Mouse (Mus musculus): ENCODE measurements around the gene Sulf2. TPM values are rescaled to one million over a fixed set of nuclear protein-coding genes. Genes with fewer than 3 reads are reported as not detected.

Gene Sulf2
- polyA plus RNA-seq, 1 experiment from 2014 or later: 37.6 TPM

GRCm38 (mm10) chr2:166116704-166117103, 38.8 kb downstream of the Sulf2 start:
- 96% methylated on average over 16 of the region's 16 CpGs for WGBS
- no peaks in the 10 kb centered on the region for H3K9me3 ChIP-seq (ENCODE audit: control insufficient read depth, low read length)
- H3K4me1 ChIP-seq (replicated peaks; ENCODE audit: control insufficient read depth, insufficient read depth, low read length): no peaks in the 10 kb centered on the region
- H3K9ac ChIP-seq (replicated peaks; ENCODE audit: low read depth, low read length): no peak overlapping the region
- ATAC-seq: no peak
- no peak overlapping the region for H3K4me3 ChIP-seq (replicated peaks; ENCODE audit: low read length)
- no peaks in the 10 kb centered on the region for H3K27me3 ChIP-seq (replicated peaks; ENCODE audit: control insufficient read depth, insufficient read depth, low read length)
- no peak overlapping the region for H3K4me2 ChIP-seq (ENCODE audit: low read length)
- H3K36me3 ChIP-seq (ENCODE audit: control insufficient read depth, insufficient read depth): no peaks in the 10 kb centered on the region; the same call in 1 of the 2 replicates
- no peak overlapping the region for H3K27ac ChIP-seq (ENCODE audit: low read length)

DNA sequence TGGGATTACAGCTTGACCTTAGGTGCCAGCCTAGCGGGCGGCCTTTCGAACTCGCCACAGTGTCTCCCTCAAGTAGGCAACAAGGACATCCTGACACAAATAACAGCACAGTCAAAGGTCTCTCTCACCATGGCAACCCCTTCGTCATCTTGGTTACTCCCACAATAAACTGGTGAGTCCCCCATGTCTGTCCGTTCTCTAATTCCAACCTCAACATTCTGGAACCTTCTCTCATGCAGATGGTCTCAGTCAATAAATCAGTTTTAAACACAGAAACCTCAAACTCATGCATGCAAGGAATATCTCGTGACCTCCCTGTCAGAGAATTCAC, 39.2 kb downstream of the Sulf2 start:
- ATAC-seq: no peak
- Histone ChIP-seq H3K27me3 (replicated peaks; ENCODE audit: control insufficient read depth, insufficient read depth, low read length) (no peaks in the 10 kb centered on the region), H3K27ac (ENCODE audit: low read length) (no peak overlapping the region), H3K9ac (replicated peaks; ENCODE audit: low read depth, low read length) (no peak overlapping the region), H3K4me3 (replicated peaks; ENCODE audit: low read length) (no peak overlapping the region), H3K9me3 (ENCODE audit: control insufficient read depth, low read length) (no peaks in the 10 kb centered on the region), H3K4me1 (replicated peaks; ENCODE audit: control insufficient read depth, insufficient read depth, low read length) (no peaks in the 10 kb centered on the region), H3K36me3 (ENCODE audit: control insufficient read depth, insufficient read depth) (no peaks in the 10 kb centered on the region; the same call in 1 of the 2 replicates), H3K4me2 (ENCODE audit: low read length) (no peak overlapping the region)
- WGBS: 86% methylated on average over 7 of the region's 7 CpGs

GRCm38 (mm10) chr2:166115571-166116277, 39.7 kb downstream of the Sulf2 start:
- H3K4me1 ChIP-seq (replicated peaks; ENCODE audit: control insufficient read depth, insufficient read depth, low read length): no peaks in the 10 kb centered on the region
- ATAC-seq: no peak
- H3K9me3 ChIP-seq (ENCODE audit: control insufficient read depth, low read length): no peaks in the 10 kb centered on the region
- 85% methylated on average over 15 of the region's 15 CpGs for WGBS
- no peaks in the 10 kb centered on the region for H3K27me3 ChIP-seq (replicated peaks; ENCODE audit: control insufficient read depth, insufficient read depth, low read length)
- no peak overlapping the region for H3K27ac ChIP-seq (ENCODE audit: low read length)
- H3K4me3 ChIP-seq (replicated peaks; ENCODE audit: low read length): no peak overlapping the region
- no peaks in the 10 kb centered on the region; the same call in 1 of the 2 replicates for H3K36me3 ChIP-seq (ENCODE audit: control insufficient read depth, insufficient read depth)
- H3K9ac ChIP-seq (replicated peaks; ENCODE audit: low read depth, low read length): no peak overlapping the region
- no peak overlapping the region for H3K4me2 ChIP-seq (ENCODE audit: low read length)

GRCm38 (mm10) chr2:166112986-166113385, 42.5 kb downstream of the Sulf2 start:
- Histone ChIP-seq H3K36me3 (ENCODE audit: control insufficient read depth, insufficient read depth) (no peaks in the 10 kb centered on the region; the same call in 1 of the 2 replicates), H3K27me3 (replicated peaks; ENCODE audit: control insufficient read depth, insufficient read depth, low read length) (no peaks in the 10 kb centered on the region), H3K9me3 (ENCODE audit: control insufficient read depth, low read length) (no peaks in the 10 kb centered on the region), H3K4me2 (ENCODE audit: low read length) (no peak overlapping the region), H3K4me3 (replicated peaks; ENCODE audit: low read length) (no peak overlapping the region), H3K27ac (ENCODE audit: low read length) (no peak overlapping the region), H3K4me1 (replicated peaks; ENCODE audit: control insufficient read depth, insufficient read depth, low read length) (peaks cover 7% of the 10 kb centered on the region; the same call in 1 of the 2 replicates), H3K9ac (replicated peaks; ENCODE audit: low read depth, low read length) (no peak overlapping the region)
- ATAC-seq: no peak
- 95% methylated on average over 11 of the region's 11 CpGs for WGBS

- no peak overlapping the region for H3K4me3 ChIP-seq (replicated peaks; ENCODE audit: low read length)
- no peak overlapping the region for H3K9ac ChIP-seq (replicated peaks; ENCODE audit: low read depth, low read length)
- H3K36me3 ChIP-seq (ENCODE audit: control insufficient read depth, insufficient read depth): no peaks in the 10 kb centered on the region; the same call in 1 of the 2 replicates
- WGBS: 45% methylated on average over 10 of the region's 10 CpGs
- ATAC-seq: no peak
- H3K4me2 ChIP-seq (ENCODE audit: low read length): no peak overlapping the region
- H3K9me3 ChIP-seq (ENCODE audit: control insufficient read depth, low read length): no peaks in the 10 kb centered on the region
- peaks cover 15% of the 10 kb centered on the region; the same call in 1 of the 2 replicates for H3K4me1 ChIP-seq (replicated peaks; ENCODE audit: control insufficient read depth, insufficient read depth, low read length)
- H3K27me3 ChIP-seq (replicated peaks; ENCODE audit: control insufficient read depth, insufficient read depth, low read length): no peaks in the 10 kb centered on the region
- H3K27ac ChIP-seq (ENCODE audit: low read length): no peak overlapping the region
Measured at GRCm38 (mm10) chr2:166111831-166112250, 43.6 kb downstream of the Sulf2 start.

DNA sequence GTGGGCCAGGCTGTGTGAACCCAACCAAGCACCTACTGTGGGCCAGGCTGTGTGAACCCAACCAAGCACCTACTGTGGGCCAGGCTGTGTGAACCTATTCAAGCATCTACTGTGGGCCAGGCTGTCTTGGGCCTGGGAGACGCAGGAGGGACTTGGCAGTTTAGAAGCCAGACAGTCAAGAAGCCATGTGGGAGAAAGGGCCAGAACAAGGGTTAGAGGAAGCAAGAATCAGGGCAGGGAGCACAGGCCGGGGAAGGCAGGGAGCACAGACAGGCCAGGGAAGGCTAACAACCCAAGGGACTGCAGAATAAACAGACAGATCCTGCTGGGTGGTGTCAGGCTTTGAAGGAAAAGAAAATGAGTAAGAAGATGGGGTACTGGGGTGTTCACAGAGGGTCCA, 44.2 kb downstream of the Sulf2 start:
- Histone ChIP-seq H3K4me2 (ENCODE audit: low read length) (no peak overlapping the region), H3K4me3 (replicated peaks; ENCODE audit: low read length) (no peak overlapping the region), H3K9me3 (ENCODE audit: control insufficient read depth, low read length) (no peaks in the 10 kb centered on the region)

GRCm38 (mm10) chr2:166110764-166111163, 44.7 kb downstream of the Sulf2 start:
- H3K27ac ChIP-seq (ENCODE audit: low read length): no peak overlapping the region

More for the DNA sequence above, 44.2 kb downstream of the Sulf2 start:
- peaks cover 20% of the 10 kb centered on the region; the same call in 1 of the 2 replicates for H3K4me1 ChIP-seq (replicated peaks; ENCODE audit: control insufficient read depth, insufficient read depth, low read length)
- H3K36me3 ChIP-seq (ENCODE audit: control insufficient read depth, insufficient read depth): no peaks in the 10 kb centered on the region
- WGBS: 84% methylated on average over 2 of the region's 2 CpGs
- no peak overlapping the region for H3K27ac ChIP-seq (ENCODE audit: low read length)
- no peak overlapping the region for H3K9ac ChIP-seq (replicated peaks; ENCODE audit: low read depth, low read length)
- ATAC-seq: no peak
- H3K27me3 ChIP-seq (replicated peaks; ENCODE audit: control insufficient read depth, insufficient read depth, low read length): no peaks in the 10 kb centered on the region

DNA sequence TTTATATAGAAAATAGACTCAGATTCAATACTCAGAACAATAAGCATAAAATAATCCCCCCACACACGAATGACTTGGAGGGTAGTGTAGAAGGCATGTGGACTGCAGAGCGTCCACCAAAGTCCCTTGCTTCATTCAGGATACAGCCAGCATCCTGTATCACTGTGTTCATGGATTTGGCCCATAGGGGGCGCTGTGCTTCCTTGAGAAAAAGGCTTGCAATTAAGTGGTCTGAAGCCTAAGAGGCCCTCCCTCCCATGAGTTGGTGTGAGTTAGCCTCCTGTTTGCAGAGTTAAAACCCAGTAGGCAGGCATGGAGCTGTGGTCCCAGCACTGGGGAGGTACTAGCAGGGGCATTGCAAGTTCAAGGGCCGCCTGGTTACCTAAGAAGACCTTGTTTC, 47.1 kb downstream of the Sulf2 start:
- no peak overlapping the region for H3K4me3 ChIP-seq (replicated peaks; ENCODE audit: low read length)
- H3K4me1 ChIP-seq (replicated peaks; ENCODE audit: control insufficient read depth, insufficient read depth, low read length): peaks cover 20% of the 10 kb centered on the region; the same call in 1 of the 2 replicates
- no peaks in the 10 kb centered on the region for H3K9me3 ChIP-seq (ENCODE audit: control insufficient read depth, low read length)
- ATAC-seq: no peak
- H3K36me3 ChIP-seq (ENCODE audit: control insufficient read depth, insufficient read depth): no peaks in the 10 kb centered on the region
- H3K4me2 ChIP-seq (ENCODE audit: low read length): no peak overlapping the region
- H3K27ac ChIP-seq (ENCODE audit: low read length): no peak overlapping the region
- WGBS: 23% methylated on average over 4 of the region's 4 CpGs
- no peak overlapping the region for H3K9ac ChIP-seq (replicated peaks; ENCODE audit: low read depth, low read length)
- H3K27me3 ChIP-seq (replicated peaks; ENCODE audit: control insufficient read depth, insufficient read depth, low read length): no peaks in the 10 kb centered on the region

More at GRCm38 (mm10) chr2:166110764-166111163, 44.7 kb downstream of the Sulf2 start:
- H3K36me3 ChIP-seq (ENCODE audit: control insufficient read depth, insufficient read depth): no peaks in the 10 kb centered on the region
- 86% methylated on average over 8 of the region's 8 CpGs for WGBS
- H3K9me3 ChIP-seq (ENCODE audit: control insufficient read depth, low read length): no peaks in the 10 kb centered on the region
- peaks cover 20% of the 10 kb centered on the region; the same call in 1 of the 2 replicates for H3K4me1 ChIP-seq (replicated peaks; ENCODE audit: control insufficient read depth, insufficient read depth, low read length)
- H3K9ac ChIP-seq (replicated peaks; ENCODE audit: low read depth, low read length): no peak overlapping the region
- H3K4me2 ChIP-seq (ENCODE audit: low read length): no peak overlapping the region
- no peak overlapping the region for H3K4me3 ChIP-seq (replicated peaks; ENCODE audit: low read length)
- H3K27me3 ChIP-seq (replicated peaks; ENCODE audit: control insufficient read depth, insufficient read depth, low read length): no peaks in the 10 kb centered on the region
- ATAC-seq: no peak

- no peak for ATAC-seq
- no peaks in the 10 kb centered on the region for H3K36me3 ChIP-seq (ENCODE audit: control insufficient read depth, insufficient read depth)
- H3K4me2 ChIP-seq (ENCODE audit: low read length): no peak overlapping the region
- no peak overlapping the region for H3K9ac ChIP-seq (replicated peaks; ENCODE audit: low read depth, low read length)
- H3K4me3 ChIP-seq (replicated peaks; ENCODE audit: low read length): no peak overlapping the region
- no peaks in the 10 kb centered on the region for H3K27me3 ChIP-seq (replicated peaks; ENCODE audit: control insufficient read depth, insufficient read depth, low read length)
- peaks cover 20% of the 10 kb centered on the region; the same call in 1 of the 2 replicates for H3K4me1 ChIP-seq (replicated peaks; ENCODE audit: control insufficient read depth, insufficient read depth, low read length)
- H3K9me3 ChIP-seq (ENCODE audit: control insufficient read depth, low read length): no peaks in the 10 kb centered on the region
- H3K27ac ChIP-seq (ENCODE audit: low read length): no peak overlapping the region
- WGBS: 29% methylated on average over 5 of the region's 5 CpGs
Measured at GRCm38 (mm10) chr2:166107911-166108310, 47.6 kb downstream of the Sulf2 start.
